In the genomic region with DNA sequence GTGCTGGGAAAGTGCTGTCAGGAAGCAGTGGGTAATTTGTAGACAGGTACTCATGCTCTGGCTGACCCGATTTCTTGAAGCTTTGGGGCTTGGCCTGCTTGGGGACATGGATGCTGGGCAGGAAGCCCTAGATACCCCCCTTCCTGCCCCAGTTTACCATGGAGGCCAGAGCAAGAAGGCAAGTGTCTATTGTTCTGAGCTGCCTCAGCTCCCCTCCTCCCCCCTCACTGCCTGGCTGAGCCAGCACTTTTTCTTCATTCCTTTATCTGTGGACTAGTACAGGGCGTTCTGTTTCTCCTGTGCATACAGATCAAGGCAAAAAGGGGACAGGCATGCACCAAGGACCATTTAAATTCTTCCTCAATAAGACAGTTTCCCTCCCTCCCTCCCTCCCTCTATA, we compare ENCODE assay signal across 8 mouse cellular contexts. TPM values are rescaled to one million over a fixed set of nuclear protein-coding genes. Genes with fewer than 3 reads are reported as not detected.
DNase-seq lines count a peak whose midpoint lies in the region; ATAC-seq and TF ChIP-seq lines count a peak whose summit lies in the region.

No protein-coding gene starts in this region.

- H3K4me2 ChIP-seq in forebrain, embryonic 12.5 days = no peak overlapping the region
- H3K4me2 ChIP-seq in forebrain, embryonic 14.5 days (ENCODE audit: low read length) = no peak overlapping the region
- peak overlapping the region; percentile 1; the same call in 1 of the 2 replicates for H3K4me2 ChIP-seq in liver, embryonic 12.5 days
- H3K4me2 ChIP-seq in liver, postnatal 0 days (ENCODE audit: low read depth, low read length) = no peak overlapping the region
- no peak overlapping the region for H3K4me2 ChIP-seq in kidney, embryonic 15.5 days

- peaks cover 47% of the 10 kb centered on the region for H3K4me1 ChIP-seq in forebrain, embryonic 12.5 days
- peaks cover 14% of the 10 kb centered on the region for H3K4me1 ChIP-seq in forebrain, embryonic 14.5 days (ENCODE audit: control insufficient read depth, insufficient read depth, low read length)
- peaks cover 80% of the 10 kb centered on the region for H3K4me1 ChIP-seq in liver, embryonic 12.5 days
- peaks cover 41% of the 10 kb centered on the region for H3K4me1 ChIP-seq in liver, postnatal 0 days (ENCODE audit: insufficient read depth)
- H3K4me1 ChIP-seq in kidney, embryonic 15.5 days = peaks cover 45% of the 10 kb centered on the region

- TF ChIP-seq CTCF in liver, postnatal 0 days (IDR thresholded peaks at IDR 0.05; ENCODE audit: low read depth) = no peak

- H3K4me3 ChIP-seq in forebrain, embryonic 12.5 days (replicated peaks) = no peak overlapping the region
- no peak overlapping the region for H3K4me3 ChIP-seq in forebrain, embryonic 14.5 days (ENCODE audit: low read depth, low read length)
- no peak overlapping the region for H3K4me3 ChIP-seq in liver, embryonic 12.5 days
- no peak overlapping the region for H3K4me3 ChIP-seq in liver, postnatal 0 days (ENCODE audit: low read depth, low read length)
- H3K4me3 ChIP-seq in kidney, embryonic 15.5 days (replicated peaks) = no peak overlapping the region

- no peak for ATAC-seq in forebrain, embryonic 12.5 days (ENCODE audit: low FRiP score)
- ATAC-seq in forebrain, embryonic 14.5 days = no peak
- ATAC-seq in liver, embryonic 12.5 days = peak; percentile 62; the same call in 1 of the 2 replicates
- no peak for ATAC-seq in liver, postnatal 0 days
- peak; percentile 30; the same call in 1 of the 2 replicates for ATAC-seq in megakaryocyte-erythroid progenitor cell, adult 5-6 weeks (replicated peaks; ENCODE audit: low FRiP score, low TSS enrichment, poor library complexity, severe bottlenecking)
- no peak for ATAC-seq in kidney, embryonic 15.5 days (replicated peaks; ENCODE audit: low FRiP score)

- H3K9ac ChIP-seq in forebrain, embryonic 12.5 days = no peak overlapping the region
- no peak overlapping the region for H3K9ac ChIP-seq in forebrain, embryonic 14.5 days (ENCODE audit: low read length)
- H3K9ac ChIP-seq in liver, embryonic 12.5 days = 0 out of 2 replicates have a peak overlapping the region, but pooled peaks have one; percentile 39
- no peak overlapping the region for H3K9ac ChIP-seq in liver, postnatal 0 days (replicated peaks)
- H3K9ac ChIP-seq in kidney, embryonic 15.5 days = no peak overlapping the region

- H3K27ac ChIP-seq in forebrain, embryonic 12.5 days = 0 out of 2 replicates have a peak overlapping the region, but pooled peaks have one; percentile 36
- H3K27ac ChIP-seq in forebrain, embryonic 14.5 days (ENCODE audit: low read depth, low read length) = no peak overlapping the region
- H3K27ac ChIP-seq in liver, embryonic 12.5 days = peak overlapping the region; percentile 67
- H3K27ac ChIP-seq in liver, postnatal 0 days (ENCODE audit: low read depth) = no peak overlapping the region; the same call in 1 of the 2 replicates
- H3K27ac ChIP-seq in kidney, embryonic 15.5 days = no peak overlapping the region

- no peak for DNase-seq in forebrain, embryonic 14.5 days (ENCODE audit: low spot score)
- no peak for DNase-seq in liver, postnatal 0 days
- DNase-seq in frontal cortex, adult 2 months (ENCODE audit: extremely low spot score in 1 of 2, low spot score in 1 of 2) = peak; percentile 52 to 55
- DNase-seq in lung, adult 18-20 months = no peak

- H3K9me3 ChIP-seq in forebrain, embryonic 12.5 days = no peaks in the 10 kb centered on the region
- H3K9me3 ChIP-seq in forebrain, embryonic 14.5 days (replicated peaks; ENCODE audit: control insufficient read depth, low read length) = no peaks in the 10 kb centered on the region
- no peaks in the 10 kb centered on the region for H3K9me3 ChIP-seq in liver, embryonic 12.5 days (replicated peaks)
- H3K9me3 ChIP-seq in liver, postnatal 0 days (ENCODE audit: low read length) = no peaks in the 10 kb centered on the region
- H3K9me3 ChIP-seq in kidney, embryonic 15.5 days (replicated peaks) = no peaks in the 10 kb centered on the region

- WGBS in forebrain, embryonic 12.5 days = 46% methylated on average over 2 of the region's 2 CpGs
- WGBS in forebrain, embryonic 14.5 days = 45% methylated on average over 2 of the region's 2 CpGs
- WGBS in liver, embryonic 12.5 days (ENCODE audit: insufficient replicate concordance) = 23% methylated on average over 2 of the region's 2 CpGs
- 65% methylated on average over 2 of the region's 2 CpGs for WGBS in liver, postnatal 0 days (ENCODE audit: insufficient replicate concordance)
- whole genome bisulfite sequencing in kidney, embryonic 15.5 days = 49% methylated on average over 2 of the region's 2 CpGs

- no peaks in the 10 kb centered on the region for H3K36me3 ChIP-seq in forebrain, embryonic 12.5 days (replicated peaks)
- H3K36me3 ChIP-seq in forebrain, embryonic 14.5 days (ENCODE audit: control insufficient read depth, insufficient read depth, low read length) = no peaks in the 10 kb centered on the region
- H3K36me3 ChIP-seq in liver, embryonic 12.5 days = peaks cover 25% of the 10 kb centered on the region
- peaks cover 3% of the 10 kb centered on the region; the same call in 1 of the 2 replicates for H3K36me3 ChIP-seq in liver, postnatal 0 days (replicated peaks; ENCODE audit: insufficient read depth, low read length)
- H3K36me3 ChIP-seq in kidney, embryonic 15.5 days = no peaks in the 10 kb centered on the region

- H3K27me3 ChIP-seq in forebrain, embryonic 12.5 days = no peaks in the 10 kb centered on the region
- no peaks in the 10 kb centered on the region for H3K27me3 ChIP-seq in forebrain, embryonic 14.5 days (replicated peaks; ENCODE audit: control insufficient read depth, insufficient read depth, low read length)
- H3K27me3 ChIP-seq in liver, embryonic 12.5 days (replicated peaks) = 0 out of 2 replicates have a peak, but pooled peaks cover 5% of the 10 kb centered on the region
- no peaks in the 10 kb centered on the region for H3K27me3 ChIP-seq in liver, postnatal 0 days (ENCODE audit: insufficient read depth, low read length)
- no peaks in the 10 kb centered on the region for H3K27me3 ChIP-seq in kidney, embryonic 15.5 days

- TF ChIP-seq EP300 in liver, postnatal 0 days (IDR thresholded peaks at IDR 0.05; ENCODE audit: low read depth) = no peak

RNA-seq across cellular contexts. Expression of a gene that starts 17.2 kb away (rescaled TPM):
- polyA plus RNA-seq in forebrain, embryonic 12.5 days (2016; fragmentation: Nextera tagmentation; extraction: Ambion mirVana) = 46.2 and 49.5 TPM in 2 replicates
- 33.5 and 37.2 TPM in 2 replicates for polyA plus RNA-seq in forebrain, embryonic 14.5 days (2014; fragmentation: Nextera tagmentation; extraction: Ambion mirVana)
- 105 and 116 TPM in 2 replicates for polyA plus RNA-seq in liver, embryonic 12.5 days (2016; fragmentation: Nextera tagmentation; extraction: Ambion mirVana)
- 56.7 and 60.8 TPM in 2 replicates for polyA plus RNA-seq in liver, postnatal 0 days (2015; fragmentation: Nextera tagmentation; extraction: Ambion mirVana)
- 72.0 and 73.5 TPM in 2 replicates for polyA plus RNA-seq in frontal cortex, adult 2 months (2012; rRNA removed)
- 12.5 and 27.3 TPM in 2 replicates for total RNA-seq in megakaryocyte-erythroid progenitor cell, adult 5-6 weeks (2014; fragmentation: Nextera tagmentation)
- total RNA-seq in megakaryocyte-erythroid progenitor cell, adult 5-6 weeks (2017) = 8.7 and 18.9 TPM in 2 replicates
- 38.1 and 41.3 TPM in 2 replicates for polyA plus RNA-seq in kidney, embryonic 15.5 days (2015; fragmentation: Nextera tagmentation; extraction: Ambion mirVana)

RNA-seq across cellular contexts. Expression of a gene that starts 53.6 kb away (rescaled TPM):
- polyA plus RNA-seq in forebrain, embryonic 12.5 days (2016; fragmentation: Nextera tagmentation; extraction: Ambion mirVana) = not detected in 2 replicates
- not detected in 2 replicates for polyA plus RNA-seq in forebrain, embryonic 14.5 days (2014; fragmentation: Nextera tagmentation; extraction: Ambion mirVana)
- polyA plus RNA-seq in liver, embryonic 12.5 days (2016; fragmentation: Nextera tagmentation; extraction: Ambion mirVana) = 1.3 and 1.4 TPM in 2 replicates
- 0.09 and 0.17 TPM in 2 replicates for polyA plus RNA-seq in liver, postnatal 0 days (2015; fragmentation: Nextera tagmentation; extraction: Ambion mirVana)
- polyA plus RNA-seq in frontal cortex, adult 2 months (2012; rRNA removed) = 18.6 and 25.7 TPM in 2 replicates
- not detected in 2 replicates for total RNA-seq in megakaryocyte-erythroid progenitor cell, adult 5-6 weeks (2014; fragmentation: Nextera tagmentation)
- total RNA-seq in megakaryocyte-erythroid progenitor cell, adult 5-6 weeks (2017) = not detected in 2 replicates
- 2.0 and 2.2 TPM in 2 replicates for polyA plus RNA-seq in kidney, embryonic 15.5 days (2015; fragmentation: Nextera tagmentation; extraction: Ambion mirVana)

Comparison
In these comparisons a context has a peak if more than half of its experiments do, and no peak if none do; other contexts are left out.
1. ATAC-seq: peak in liver, embryonic 12.5 days (single experiment) and megakaryocyte-erythroid progenitor cell, adult 5-6 weeks (single experiment); none in forebrain, embryonic 12.5 days (single experiment), forebrain, embryonic 14.5 days (single experiment), liver, postnatal 0 days (single experiment) and kidney, embryonic 15.5 days (single experiment).
2. H3K27ac ChIP-seq: peak in forebrain, embryonic 12.5 days (single experiment) and liver, embryonic 12.5 days (single experiment); none in forebrain, embryonic 14.5 days (single experiment), liver, postnatal 0 days (single experiment) and kidney, embryonic 15.5 days (single experiment).
3. DNase-seq: peak in frontal cortex, adult 2 months (2 of 2); none in forebrain, embryonic 14.5 days (single experiment), liver, postnatal 0 days (single experiment) and lung, adult 18-20 months (0 of 2).